27 mouse cellular contexts compared by ENCODE assay signal in the genomic region with DNA sequence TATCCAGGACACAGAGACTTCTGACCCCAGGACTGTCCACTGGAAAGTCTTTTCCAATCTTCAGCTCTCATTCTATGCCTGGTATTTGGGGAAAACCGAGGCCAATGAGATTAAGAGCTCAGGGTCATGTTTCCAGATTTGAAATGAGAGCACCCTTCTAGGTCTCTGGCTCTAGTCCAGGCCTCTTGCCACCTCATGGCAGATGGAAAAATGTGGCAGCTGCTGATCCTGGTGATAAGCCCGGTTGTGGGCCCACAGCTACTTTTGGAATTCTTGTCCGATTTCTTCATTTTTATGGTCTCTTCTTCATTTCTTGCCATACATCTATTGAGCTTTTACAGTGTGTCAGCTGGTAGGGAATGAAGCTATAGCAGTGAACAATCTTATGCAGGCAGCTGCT. TPM values are rescaled to one million over a fixed set of nuclear protein-coding genes. Genes with fewer than 3 reads are reported as not detected.
DNase-seq lines count a peak whose midpoint lies in the region; ATAC-seq and TF ChIP-seq lines count a peak whose summit lies in the region.
"Had no signal": no experiment of that assay in that cellular context is flagged by ENCODE, and none has a peak within 500 bp of the region (broad histone marks: within the 10 kb centered on the region; RNA-seq: fewer than 3 reads in every experiment).

No protein-coding gene starts in this region.

- 52% methylated on average over 3 of the region's 3 CpGs for WGBS in lung, postnatal 0 days

- no peak for TF ChIP-seq EP300 in lung, postnatal 0 days (IDR thresholded peaks at IDR 0.05)

- H3K27ac ChIP-seq in lung, postnatal 0 days (ENCODE audit: low read length): no peak overlapping the region
- H3K27ac ChIP-seq: forebrain, embryonic 10.5 days; heart, adult 2 months; heart, embryonic 13.5 days; hindbrain, embryonic 12.5 days; kidney, embryonic 15.5 days; liver, embryonic 12.5 days; neural tube, embryonic 13.5 days had no signal

- peaks cover 3% of the 10 kb centered on the region; the same call in 1 of the 2 replicates for H3K4me1 ChIP-seq in lung, postnatal 0 days (ENCODE audit: insufficient read depth, low read depth, low read length)
- H3K4me1 ChIP-seq: forebrain, embryonic 10.5 days; hindbrain, embryonic 12.5 days; neural tube, embryonic 13.5 days had no signal

- ATAC-seq in lung, postnatal 0 days: no peak
- ATAC-seq: forebrain, embryonic 16.5 days; liver, embryonic 12.5 days had no signal

- TF ChIP-seq CTCF in lung, postnatal 0 days (IDR thresholded peaks at IDR 0.05): no peak

- no peaks in the 10 kb centered on the region for H3K27me3 ChIP-seq in lung, postnatal 0 days (replicated peaks; ENCODE audit: insufficient read depth, low read length)
- H3K27me3 ChIP-seq: heart, embryonic 13.5 days; hindbrain, embryonic 12.5 days; kidney, embryonic 15.5 days; liver, embryonic 12.5 days; neural tube, embryonic 13.5 days had no signal

- no peak overlapping the region for H3K4me2 ChIP-seq in lung, postnatal 0 days (replicated peaks; ENCODE audit: low read depth, low read length)
- H3K4me2 ChIP-seq: heart, embryonic 13.5 days; hindbrain, embryonic 12.5 days; kidney, embryonic 15.5 days; liver, embryonic 12.5 days; neural tube, embryonic 13.5 days had no signal

- H3K36me3 ChIP-seq in lung, postnatal 0 days (ENCODE audit: insufficient read depth, low read length): 0 out of 2 replicates have a peak, but pooled peaks cover 3% of the 10 kb centered on the region
- H3K36me3 ChIP-seq: forebrain, embryonic 10.5 days; hindbrain, embryonic 12.5 days; kidney, embryonic 15.5 days; neural tube, embryonic 13.5 days had no signal

- H3K9me3 ChIP-seq in lung, postnatal 0 days (ENCODE audit: low read length): no peaks in the 10 kb centered on the region
- H3K9me3 ChIP-seq: forebrain, embryonic 10.5 days; heart, embryonic 13.5 days; hindbrain, embryonic 12.5 days; kidney, embryonic 15.5 days; liver, embryonic 12.5 days; megakaryocyte, embryonic 14.5 days; neural tube, embryonic 13.5 days had no signal

- no peak overlapping the region for H3K4me3 ChIP-seq in lung, postnatal 0 days (ENCODE audit: low read depth, low read length)
- H3K4me3 ChIP-seq: forebrain, embryonic 10.5 days; heart, adult 2 months; heart, embryonic 13.5 days; hindbrain, embryonic 12.5 days; kidney, embryonic 15.5 days; liver, embryonic 12.5 days; neural tube, embryonic 13.5 days had no signal

- no peak overlapping the region for H3K9ac ChIP-seq in lung, postnatal 0 days (replicated peaks; ENCODE audit: low read depth)
- H3K9ac ChIP-seq: heart, embryonic 13.5 days; hindbrain, embryonic 12.5 days; kidney, embryonic 15.5 days; liver, embryonic 12.5 days; neural tube, embryonic 13.5 days had no signal

- DNase-seq in cerebellum, postnatal 14 days: peak; percentile 45 to 62
- DNase-seq in cerebellum, adult 9-11 months: no peak
- DNase-seq in lung, postnatal 36 days: peak; percentile 42
- no peak for DNase-seq in lung, postnatal 0 days (ENCODE audit: low spot score)
- DNase-seq in adrenal gland, postnatal 14 days: peak; percentile 49
- no peak for DNase-seq in spleen, postnatal 36 days (ENCODE audit: low spot score in 2 of 2)
- DNase-seq in spleen, adult 12 weeks (ENCODE audit: low spot score): no peak
- DNase-seq: gastrocnemius, postnatal 14 days; heart, adult 2 months; heart, postnatal 14 days; kidney, adult 11 months; kidney, postnatal 36 days; lung, adult 18-20 months; lung, postnatal 14 days; midbrain, embryonic 14.5 days; retina, postnatal 1 day; right cerebral cortex, postnatal 4 days; thymus, adult 18-20 months; thymus, postnatal 36 days had no signal

RNA-seq across cellular contexts. Expression of a gene that starts 42.0 kb away (rescaled TPM):
- 6.3 and 8.2 TPM in 2 replicates for polyA plus RNA-seq in lung, postnatal 0 days (2015; fragmentation: Nextera tagmentation; extraction: Ambion mirVana)
- 3.6 and 4.4 TPM in 2 replicates for total RNA-seq in adrenal gland, postnatal 14 days (2021)

RNA-seq across cellular contexts. Expression of a gene that starts 57.5 kb away (rescaled TPM):
- 13.5 and 14.1 TPM in 2 replicates for polyA plus RNA-seq in lung, postnatal 0 days (2015; fragmentation: Nextera tagmentation; extraction: Ambion mirVana)
- total RNA-seq in adrenal gland, postnatal 14 days (2021): 6.6 and 6.9 TPM in 2 replicates

Comparison
In these comparisons a context has a peak if more than half of its experiments do, and no peak if none do; other contexts are left out.
1. DNase-seq: peak in cerebellum, postnatal 14 days (2 of 2), lung, postnatal 36 days (single experiment) and adrenal gland, postnatal 14 days (single experiment); none in cerebellum, adult 9-11 months (single experiment), lung, postnatal 0 days (single experiment), spleen, postnatal 36 days (0 of 2) and spleen, adult 12 weeks (single experiment).